Mouse (Mus musculus) limb, embryonic 14.5 days (tissue): ENCODE results near the gene Sptlc2. TPM values are rescaled to one million over a fixed set of nuclear protein-coding genes. Genes with fewer than 3 reads are reported as not detected.

ENCODE experiments used
- ATAC-seq: fragments of 200-750 bp; cut with Nextera tagmentation; 2 replicates; pipeline ENCODE4 v1.8.0; 2017; ENCODE audit warnings: low read depth, moderate number of reproducible peaks, moderate TSS enrichment; ENCODE audit not compliant: low FRiP score
- DNase-seq: peaks from one replicate; pipeline ENCODE4 v3.0.0-alpha.2; 2015; ENCODE audit warnings: low spot score
- H3K27ac ChIP-seq: fragments of 300-500 bp; sonication (generic); replicated peaks from 2 replicates; pipeline ENCODE4 v1.5.1; 2014; ENCODE audit warnings: low read depth, mild to moderate bottlenecking, low read length, moderate library complexity, mixed read lengths
- H3K27me3 ChIP-seq: fragments of 300-500 bp; sonication (generic); 2 replicates; pipeline ENCODE4 v1.6.1; 2014; ENCODE audit warnings: low read length, mixed read lengths; ENCODE audit not compliant: control insufficient read depth, insufficient read depth
- H3K36me3 ChIP-seq: fragments of 300-500 bp; sonication (generic); 2 replicates; pipeline ENCODE4 v1.6.1; 2014; ENCODE audit warnings: mild to moderate bottlenecking, low read length, moderate library complexity, mixed read lengths; ENCODE audit not compliant: control insufficient read depth, insufficient read depth
- H3K4me1 ChIP-seq: fragments of 300-500 bp; sonication (generic); 2 replicates; pipeline ENCODE4 v1.6.1; 2014; ENCODE audit warnings: antibody characterized with exemption, low read length, mixed read lengths; ENCODE audit not compliant: control insufficient read depth, insufficient read depth
- H3K4me2 ChIP-seq: fragments of 300-500 bp; sonication (generic); replicated peaks from 2 replicates; pipeline ENCODE4 v1.6.1; 2014; ENCODE audit warnings: low read depth, mild to moderate bottlenecking, low read length, moderate library complexity; ENCODE audit not compliant: severe bottlenecking
- H3K4me3 ChIP-seq: fragments of 300-500 bp; sonication (generic); replicated peaks from 2 replicates; pipeline ENCODE4 v1.5.1; 2014; ENCODE audit warnings: low read length
- H3K9ac ChIP-seq: fragments of 300-500 bp; sonication (generic); 2 replicates; pipeline ENCODE4 v1.6.1; 2014; ENCODE audit warnings: mild to moderate bottlenecking, low read depth, low read length, moderate library complexity; ENCODE audit not compliant: severe bottlenecking
- H3K9me3 ChIP-seq: fragments of 300-500 bp; sonication (generic); 2 replicates; pipeline ENCODE4 v1.6.1; 2016; ENCODE audit warnings: low read length; ENCODE audit not compliant: control insufficient read depth
- POLR2A ChIP-seq: fragments of 200-500 bp; IDR thresholded peaks from 2 replicates; pipeline ENCODE4 v1.8.0; 2012; ENCODE audit warnings: inconsistent platforms, mild to moderate bottlenecking, moderate library complexity, borderline replicate concordance; ENCODE audit not compliant: insufficient read depth, insufficient read length; ENCODE audit errors: extremely low read depth
- WGBS: fragments of 180-500 bp; shearing (Covaris S2); extraction: QIAGEN DNeasy Blood & Tissue Kit; methylation state at CpG from one replicate; pipeline ENCODE4 v1.1.7; 2014; 5-methylcytosine and 5-hydroxymethylcytosine counted together
- polyA plus RNA-seq, 2 experiments: library from polyadenylated mRNA; depleted of rRNA in 1 of 2; stranded (reverse) in 1 of 2; unstranded in 1 of 2; fragments of >200 nt; fragmentation: Nextera tagmentation in 1 of 2; extraction: Ambion mirVana in 1 of 2; gene quantifications; 2 replicates each; pipeline versions ENCODE4 v1.2.1 to v1.2.3; 2012 to 2014

The Sptlc2 gene
- polyA plus RNA-seq, 2 experiments: 35.2 to 85.5 TPM

DNA sequence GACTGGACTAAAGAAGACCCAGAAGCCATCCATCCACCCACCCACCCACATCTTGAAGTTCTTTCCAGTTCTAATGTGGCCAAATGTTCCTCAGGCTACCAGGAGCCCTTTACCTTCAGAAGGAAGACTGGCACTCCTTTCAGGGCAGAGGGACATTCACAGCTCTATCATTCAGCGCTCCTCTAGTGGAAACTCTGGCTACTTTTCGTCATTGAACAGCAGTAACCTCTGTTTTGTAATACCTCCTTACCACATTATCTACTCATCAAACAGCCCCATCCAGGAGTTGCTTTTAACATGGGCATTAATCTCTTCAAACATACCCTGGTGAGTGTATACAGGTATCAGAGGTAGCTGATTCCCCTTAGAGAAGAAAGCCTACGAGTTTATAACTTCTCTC is 3.1 kb downstream of the Sptlc2 start:
- no peaks in the 10 kb centered on the region for H3K36me3 ChIP-seq
- H3K27ac ChIP-seq: no peak overlapping the region
- no peak overlapping the region for H3K9ac ChIP-seq
- no peaks in the 10 kb centered on the region for H3K27me3 ChIP-seq
- no peak for TF ChIP-seq POLR2A
- DNase-seq: no peak
- H3K4me1 ChIP-seq: peaks cover 6% of the 10 kb centered on the region
- ATAC-seq: no peak
- WGBS: 92% methylated on average over 3 of the region's 3 CpGs
- no peak overlapping the region for H3K4me3 ChIP-seq
- no peak overlapping the region for H3K4me2 ChIP-seq
- no peaks in the 10 kb centered on the region for H3K9me3 ChIP-seq

DNA sequence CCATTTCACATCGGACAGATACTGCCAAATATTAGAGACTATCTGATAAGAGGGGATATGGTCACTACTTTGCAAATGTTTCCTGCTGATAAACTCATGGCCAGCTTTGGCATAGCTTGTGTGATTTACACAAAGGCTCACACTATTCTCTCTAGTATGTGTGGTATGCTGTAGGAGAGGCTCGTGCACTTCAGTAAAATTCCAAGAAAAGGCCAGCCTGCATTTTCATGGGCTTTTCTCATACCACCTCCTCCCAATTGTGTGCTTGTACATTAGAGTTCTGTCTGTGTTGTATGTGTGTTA is 6.8 kb downstream of the Sptlc2 start:
- DNase-seq (no peak), ATAC-seq (no peak)
- H3K9ac ChIP-seq: no peak overlapping the region
- peaks cover 3% of the 10 kb centered on the region; the same call in 1 of the 2 replicates for H3K36me3 ChIP-seq
- no peaks in the 10 kb centered on the region for H3K9me3 ChIP-seq
- TF ChIP-seq POLR2A: no peak
- no peak overlapping the region for H3K4me2 ChIP-seq
- no peak overlapping the region for H3K4me3 ChIP-seq
- no peaks in the 10 kb centered on the region for H3K27me3 ChIP-seq
- WGBS: 69% methylated on average over 2 of the region's 2 CpGs
- peaks cover under 1% of the 10 kb centered on the region; the same call in 1 of the 2 replicates for H3K4me1 ChIP-seq
- no peak overlapping the region for H3K27ac ChIP-seq

DNA sequence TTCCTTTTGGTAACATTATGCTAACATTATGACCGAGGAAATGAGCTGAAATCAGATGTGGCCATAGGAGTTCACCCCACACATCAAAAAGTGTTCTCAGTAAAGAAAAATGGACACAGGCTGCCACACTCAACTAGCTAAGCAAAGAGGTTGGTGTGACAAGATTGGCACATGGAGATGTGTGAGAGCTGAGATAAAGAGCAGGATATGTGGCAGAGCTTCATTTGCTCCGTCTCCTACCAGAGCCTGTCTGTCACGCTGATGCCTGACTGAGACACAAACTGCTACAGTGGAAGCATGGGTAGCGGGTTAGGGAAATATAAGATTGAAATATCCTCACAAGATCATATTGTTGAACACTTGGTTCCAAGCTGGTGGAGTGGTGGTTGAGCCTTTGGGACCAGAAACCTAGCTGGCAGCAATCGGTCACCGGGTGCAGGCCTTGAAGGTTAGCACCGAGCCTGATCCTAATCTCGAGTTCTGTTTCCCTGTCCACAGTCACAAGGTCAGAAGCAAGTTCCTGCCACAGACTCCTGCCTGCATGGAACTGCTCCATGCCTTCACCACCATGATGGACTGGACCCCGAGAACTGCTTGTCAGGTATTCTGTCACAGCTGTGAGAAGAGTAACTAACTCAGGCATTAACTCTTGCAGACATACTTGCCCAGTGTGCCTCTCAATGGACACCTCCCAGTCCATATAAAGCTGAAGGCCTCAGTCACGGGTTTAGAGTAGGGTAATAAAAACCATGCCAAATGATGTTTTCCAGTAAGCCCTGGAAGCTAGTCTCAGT is 7.4 kb downstream of the Sptlc2 start:
- no peak overlapping the region for H3K4me2 ChIP-seq
- TF ChIP-seq POLR2A: no peak
- DNase-seq (no peak), ATAC-seq (no peak)
- H3K4me1 ChIP-seq: no peaks in the 10 kb centered on the region
- H3K9me3 ChIP-seq: no peaks in the 10 kb centered on the region
- no peaks in the 10 kb centered on the region for H3K27me3 ChIP-seq
- peaks cover 3% of the 10 kb centered on the region; the same call in 1 of the 2 replicates for H3K36me3 ChIP-seq
- H3K27ac ChIP-seq: no peak overlapping the region
- no peak overlapping the region for H3K9ac ChIP-seq
- no peak overlapping the region for H3K4me3 ChIP-seq
- 84% methylated on average over 10 of the region's 10 CpGs for WGBS

DNA sequence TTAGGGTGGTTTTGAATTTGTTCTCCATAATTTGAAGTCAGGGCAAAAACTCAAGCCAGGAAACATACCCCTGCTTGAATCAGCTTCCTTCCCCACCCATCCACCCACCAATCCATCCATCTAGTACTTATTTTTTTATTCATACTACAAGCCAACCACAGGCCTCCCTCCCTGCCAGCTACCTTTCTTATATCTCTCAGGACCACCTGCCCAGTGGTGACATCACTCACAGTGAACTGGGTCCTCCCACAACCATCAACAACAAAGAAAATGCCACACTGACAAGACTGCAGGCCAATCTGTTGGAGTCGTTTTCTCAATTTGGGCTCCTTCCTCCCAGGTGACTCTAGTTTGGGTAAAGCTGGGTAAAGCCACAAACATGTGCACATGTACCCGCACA is 8.7 kb downstream of the Sptlc2 start:
- WGBS: 78% methylated on average over 2 of the region's 2 CpGs
- no peak for TF ChIP-seq POLR2A
- no peak overlapping the region for H3K27ac ChIP-seq

DNA sequence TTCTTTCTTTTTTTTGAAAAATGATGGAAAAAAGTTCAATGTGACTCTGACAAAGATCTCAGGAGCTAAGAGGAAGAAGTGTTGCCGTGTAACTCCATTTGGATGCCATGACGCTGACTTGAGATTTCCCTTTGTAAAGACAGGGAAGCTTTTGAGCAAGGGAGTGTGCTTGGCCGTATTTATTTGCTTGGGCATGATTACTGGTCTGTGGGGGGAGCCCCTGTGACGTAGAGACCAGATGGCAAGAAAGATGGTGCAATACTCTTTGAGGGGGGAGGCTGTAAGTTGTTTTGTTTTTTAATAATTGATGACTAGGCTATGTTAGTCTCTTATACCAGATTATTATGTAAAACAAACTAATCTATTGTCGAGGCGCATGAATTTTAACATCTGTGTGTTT is 14.0 kb downstream of the Sptlc2 start:
- DNase-seq: no peak
- WGBS: 87% methylated on average over 6 of the region's 6 CpGs
- no peaks in the 10 kb centered on the region for H3K27me3 ChIP-seq
- H3K36me3 ChIP-seq: peaks cover 3% of the 10 kb centered on the region; the same call in 1 of the 2 replicates
- no peak for ATAC-seq
- no peak overlapping the region for H3K4me2 ChIP-seq
- no peak overlapping the region for H3K4me3 ChIP-seq
- H3K27ac ChIP-seq: no peak overlapping the region
- H3K9ac ChIP-seq: no peak overlapping the region
- TF ChIP-seq POLR2A: no peak
- H3K9me3 ChIP-seq: no peaks in the 10 kb centered on the region
- H3K4me1 ChIP-seq: no peaks in the 10 kb centered on the region

More for the DNA sequence above, 8.7 kb downstream of the Sptlc2 start:
- Histone ChIP-seq H3K9ac (no peak overlapping the region), H3K27me3 (no peaks in the 10 kb centered on the region), H3K4me3 (no peak overlapping the region), H3K4me2 (no peak overlapping the region), H3K4me1 (no peaks in the 10 kb centered on the region), H3K36me3 (peaks cover 3% of the 10 kb centered on the region; the same call in 1 of the 2 replicates), H3K9me3 (no peaks in the 10 kb centered on the region)
- ATAC-seq (no peak), DNase-seq (no peak)
